Mouse (Mus musculus) forebrain, embryonic 11.5 days (tissue): ENCODE data around the gene Wtap. TPM values are rescaled to one million over a fixed set of nuclear protein-coding genes. Genes with fewer than 3 reads are reported as not detected.
A peak's percentile ranks its signal among the peaks of the same experiment; 100 is the strongest.
"Not testable (repeated sequence)": the region's sequence is repeated elsewhere in the genome, so short reads cannot be mapped to it uniquely, and the experiment has no call there.

ENCODE experiments used
- ATAC-seq: fragments of 200-750 bp; cut with Nextera tagmentation; replicated peaks from 2 replicates; pipeline ENCODE4 v1.8.0; 2017; ENCODE audit warnings: moderate TSS enrichment; ENCODE audit not compliant: low FRiP score
- DNase-seq: peaks from one replicate; pipeline ENCODE4 v3.0.0-alpha.2; 2017; ENCODE audit warnings: low spot score
- H3K27ac ChIP-seq: fragments of 300-500 bp; sonication (generic); 2 replicates; pipeline ENCODE4 v1.5.1; 2014; ENCODE audit warnings: low read depth, low read length
- H3K27me3 ChIP-seq: fragments of 300-500 bp; sonication (generic); 2 replicates; pipeline ENCODE4 v1.6.1; 2014; ENCODE audit warnings: mild to moderate bottlenecking, low read length, mixed read lengths; ENCODE audit not compliant: control insufficient read depth, insufficient read depth
- H3K36me3 ChIP-seq: fragments of 300-500 bp; sonication (generic); 2 replicates; pipeline ENCODE4 v1.6.1; 2014; ENCODE audit warnings: mild to moderate bottlenecking, low read length, moderate library complexity, mixed read lengths; ENCODE audit not compliant: control insufficient read depth, insufficient read depth
- H3K4me1 ChIP-seq: fragments of 300-500 bp; sonication (generic); replicated peaks from 2 replicates; pipeline ENCODE4 v1.6.1; 2014; ENCODE audit warnings: low read length, mixed read lengths; ENCODE audit not compliant: control insufficient read depth, insufficient read depth
- H3K4me2 ChIP-seq: fragments of 300-500 bp; sonication (generic); 2 replicates; pipeline ENCODE4 v1.6.1; 2014; ENCODE audit warnings: low read depth, mild to moderate bottlenecking, low read length, moderate library complexity, mixed read lengths; ENCODE audit not compliant: severe bottlenecking
- H3K4me3 ChIP-seq: fragments of 300-500 bp; sonication (generic); 2 replicates; pipeline ENCODE4 v1.5.1; 2014; ENCODE audit warnings: low read depth, low read length
- H3K9ac ChIP-seq: fragments of 300-500 bp; sonication (generic); 2 replicates; pipeline ENCODE4 v1.6.1; 2014; ENCODE audit warnings: low read length
- H3K9me3 ChIP-seq: fragments of 300-500 bp; sonication (generic); 2 replicates; pipeline ENCODE4 v1.6.1; 2016; ENCODE audit warnings: low read length, mixed read lengths; ENCODE audit not compliant: control insufficient read depth
- WGBS: fragments of 180-500 bp; shearing (Covaris S2); extraction: QIAGEN DNeasy Blood & Tissue Kit; methylation state at CpG from one replicate; pipeline ENCODE4 v1.1.7; 2014; 5-methylcytosine and 5-hydroxymethylcytosine counted together
- polyA plus RNA-seq: library from polyadenylated mRNA; unstranded; fragments of >200 nt; fragmentation: Nextera tagmentation; extraction: Ambion mirVana; gene quantifications from 2 replicates; pipeline ENCODE4 v1.2.1, GENCODE M21; 2014

Wtap gene
- polyA plus RNA-seq, 1 experiment from 2014 or later = 141 TPM

GRCm38 (mm10) chr17:12990567-12991145 is 3.3 kb downstream of the Wtap start:
- ATAC-seq (no peak), DNase-seq (no peak)
- peak overlapping the region; percentile 97 for H3K4me3 ChIP-seq
- no peaks in the 10 kb centered on the region for H3K9me3 ChIP-seq
- H3K27me3 ChIP-seq = no peaks in the 10 kb centered on the region
- H3K9ac ChIP-seq = peak overlapping the region; percentile 100
- H3K4me2 ChIP-seq = peak overlapping the region; percentile 82
- 71% methylated on average over 8 of the region's 8 CpGs for WGBS
- no peaks in the 10 kb centered on the region; the same call in 1 of the 2 replicates for H3K36me3 ChIP-seq
- no peaks in the 10 kb centered on the region for H3K4me1 ChIP-seq
- H3K27ac ChIP-seq = no peak overlapping the region

- 95% methylated on average over 8 of the region's 8 CpGs for WGBS
- H3K9ac ChIP-seq, H3K4me2 ChIP-seq, H3K27ac ChIP-seq, DNase-seq, H3K4me3 ChIP-seq, H3K27me3 ChIP-seq, H3K4me1 ChIP-seq, H3K9me3 ChIP-seq, H3K36me3 ChIP-seq, ATAC-seq: not testable (repeated sequence)
These were observed 5.9 kb downstream of the Wtap start for GRCm38 (mm10) chr17:12988096-12988495.

GRCm38 (mm10) chr17:12983988-12984387 is 10.0 kb downstream of the Wtap start:
- Histone ChIP-seq H3K4me1 (no peaks in the 10 kb centered on the region), H3K9me3 (no peaks in the 10 kb centered on the region), H3K4me3 (no peak overlapping the region), H3K36me3 (peaks cover 8% of the 10 kb centered on the region; the same call in 1 of the 2 replicates), H3K27me3 (no peaks in the 10 kb centered on the region), H3K9ac (no peak overlapping the region), H3K27ac (no peak overlapping the region), H3K4me2 (no peak overlapping the region)
- 82% methylated on average over 2 of the region's 2 CpGs for WGBS
- ATAC-seq (no peak), DNase-seq (no peak)

- no peak for ATAC-seq
- Histone ChIP-seq H3K4me2 (no peak overlapping the region), H3K27me3 (no peaks in the 10 kb centered on the region), H3K9me3 (no peaks in the 10 kb centered on the region), H3K4me1 (no peaks in the 10 kb centered on the region), H3K4me3 (no peak overlapping the region), H3K9ac (no peak overlapping the region), H3K27ac (no peak overlapping the region), H3K36me3 (peaks cover 13% of the 10 kb centered on the region; the same call in 1 of the 2 replicates)
- 100% methylated on average over 1 of the region's 1 CpGs for WGBS
- DNase-seq = no peak
These were observed 15.4 kb downstream of the Wtap start for GRCm38 (mm10) chr17:12978546-12978945.

GRCm38 (mm10) chr17:12973851-12974250 is 20.1 kb downstream of the Wtap start:
- Histone ChIP-seq H3K27me3 (no peaks in the 10 kb centered on the region), H3K4me1 (no peaks in the 10 kb centered on the region), H3K9me3 (no peaks in the 10 kb centered on the region), H3K36me3 (peaks cover 4% of the 10 kb centered on the region; the same call in 1 of the 2 replicates), H3K9ac (no peak overlapping the region), H3K4me3 (no peak overlapping the region), H3K27ac (no peak overlapping the region), H3K4me2 (no peak overlapping the region)
- WGBS = 89% methylated on average over 2 of the region's 2 CpGs
- ATAC-seq = no peak
- DNase-seq = no peak

GRCm38 (mm10) chr17:12967173-12967572 is 26.8 kb downstream of the Wtap start:
- ATAC-seq (no peak), DNase-seq (no peak)
- 95% methylated on average over 2 of the region's 2 CpGs for WGBS
- H3K27me3 ChIP-seq = no peaks in the 10 kb centered on the region
- no peak overlapping the region for H3K9ac ChIP-seq
- no peak overlapping the region for H3K4me3 ChIP-seq
- H3K4me1 ChIP-seq = no peaks in the 10 kb centered on the region
- no peak overlapping the region for H3K4me2 ChIP-seq
- no peaks in the 10 kb centered on the region for H3K9me3 ChIP-seq
- H3K27ac ChIP-seq = no peak overlapping the region
- H3K36me3 ChIP-seq = no peaks in the 10 kb centered on the region; the same call in 1 of the 2 replicates

GRCm38 (mm10) chr17:12963476-12963875 is 30.5 kb downstream of the Wtap start:
- Histone ChIP-seq H3K36me3 (no peaks in the 10 kb centered on the region; the same call in 1 of the 2 replicates), H3K27me3 (no peaks in the 10 kb centered on the region), H3K4me1 (peaks cover 5% of the 10 kb centered on the region; the same call in 1 of the 2 replicates), H3K9me3 (no peaks in the 10 kb centered on the region), H3K4me2 (no peak overlapping the region), H3K9ac (no peak overlapping the region), H3K4me3 (no peak overlapping the region), H3K27ac (no peak overlapping the region)
- no peak for DNase-seq
- WGBS = 85% methylated on average over 3 of the region's 3 CpGs
- ATAC-seq = no peak

- under 1% methylated on average over 42 of the region's 42 CpGs for WGBS
- peak within 1 kb of the TSS; percentile 85 for H3K27ac ChIP-seq
- no peaks in the 10 kb centered on the region for H3K9me3 ChIP-seq
- peak; percentile 99 for ATAC-seq
- H3K4me1 ChIP-seq = peaks cover 5% of the 10 kb centered on the region; the same call in 1 of the 2 replicates
- DNase-seq = peak; percentile 94
- H3K36me3 ChIP-seq = peaks cover 4% of the 10 kb centered on the region; the same call in 1 of the 2 replicates
- H3K4me2 ChIP-seq = peak within 1 kb of the TSS; percentile 73
- H3K27me3 ChIP-seq = no peaks in the 10 kb centered on the region
- H3K9ac ChIP-seq = peak within 1 kb of the TSS; percentile 58
- peak within 1 kb of the TSS; percentile 62 for H3K4me3 ChIP-seq
These were observed 33.6 kb downstream of the Wtap start, which contains the start of gene Acat2 for GRCm38 (mm10) chr17:12960331-12960873. TSS of gene Acat2 (minus strand) at chr17:12960747.
